Mouse (Mus musculus) urinary bladder, postnatal 4 days (tissue): ENCODE measurements around the gene Zfp775.

Experiments used
- DNase-seq, 2 experiments: peaks; one replicate each; pipeline ENCODE4 v3.0.0; 2021 to 2022; ENCODE audit warnings: low spot score in 2 of 2

Zfp775 gene

GRCm38 (mm10) chr6:48601271-48602079 lies at the start of gene Zfp775:
Gene Zfp775 (plus strand): TSS chr6:48602063.
- peak; percentile 95 to 96 for DNase-seq

GRCm38 (mm10) chr6:48552918-48553317 lies 48.9 kb upstream of the Zfp775 start:
- DNase-seq = no peak

GRCm38 (mm10) chr6:48553819-48554218 lies 48.0 kb upstream of the Zfp775 start:
- no peak for DNase-seq

- peak; percentile 96 to 99 for DNase-seq
Observed at GRCm38 (mm10) chr6:48554280-48555103, 47.4 kb upstream of the Zfp775 start, which contains the start of gene Lrrc61. Gene Lrrc61 (plus strand): TSS chr6:48554796.

- no peak for DNase-seq
Observed at GRCm38 (mm10) chr6:48555104-48555890, 46.6 kb upstream of the Zfp775 start.

- no peak for DNase-seq
Observed at GRCm38 (mm10) chr6:48555956-48556355, 45.9 kb upstream of the Zfp775 start.

- no peak for DNase-seq
Observed at GRCm38 (mm10) chr6:48565693-48566310, 36.1 kb upstream of the Zfp775 start.

- DNase-seq = peak; percentile 56 to 74
Observed at GRCm38 (mm10) chr6:48566312-48566711, 35.6 kb upstream of the Zfp775 start.

GRCm38 (mm10) chr6:48568036-48568984 lies 33.6 kb upstream of the Zfp775 start:
- DNase-seq = peak; percentile 60 to 61

GRCm38 (mm10) chr6:48569065-48569807 lies 32.6 kb upstream of the Zfp775 start:
- DNase-seq = no peak

GRCm38 (mm10) chr6:48572014-48572413 lies 29.8 kb upstream of the Zfp775 start:
- DNase-seq = no peak

GRCm38 (mm10) chr6:48572572-48573061 lies 29.2 kb upstream of the Zfp775 start, which contains the start of gene Rarres2:
Gene Rarres2 (minus strand): TSS chr6:48572789.
- DNase-seq = peak; percentile 54 to 60

- DNase-seq = peak in 1 of 2 experiments; percentile 61
Observed at GRCm38 (mm10) chr6:48573280-48573679, 28.6 kb upstream of the Zfp775 start.

- DNase-seq = no peak
Observed at GRCm38 (mm10) chr6:48573981-48574380, 27.9 kb upstream of the Zfp775 start.

- no peak for DNase-seq
Observed at GRCm38 (mm10) chr6:48578736-48579135, 23.1 kb upstream of the Zfp775 start.

GRCm38 (mm10) chr6:48579215-48579648 lies 22.6 kb upstream of the Zfp775 start:
- no peak for DNase-seq

- DNase-seq = no peak
Observed at GRCm38 (mm10) chr6:48581257-48581656, 20.6 kb upstream of the Zfp775 start.

GRCm38 (mm10) chr6:48582037-48582436 lies 19.8 kb upstream of the Zfp775 start:
- no peak for DNase-seq

GRCm38 (mm10) chr6:48589194-48589750 lies 12.6 kb upstream of the Zfp775 start, which contains the start of gene Gm45021:
Gene Gm45021 (plus strand): TSS chr6:48589610.
- no peak for DNase-seq
